Mouse (Mus musculus) frontal cortex, postnatal 10 days (tissue): ENCODE measurements around the gene Pard3.

ENCODE experiments used
- DNase-seq, 2 experiments: peaks; one replicate each; pipeline ENCODE4 v3.0.0; 2022; ENCODE audit warnings: low spot score in 2 of 2, mixed read lengths in 1 of 2

Gene Pard3

DNA sequence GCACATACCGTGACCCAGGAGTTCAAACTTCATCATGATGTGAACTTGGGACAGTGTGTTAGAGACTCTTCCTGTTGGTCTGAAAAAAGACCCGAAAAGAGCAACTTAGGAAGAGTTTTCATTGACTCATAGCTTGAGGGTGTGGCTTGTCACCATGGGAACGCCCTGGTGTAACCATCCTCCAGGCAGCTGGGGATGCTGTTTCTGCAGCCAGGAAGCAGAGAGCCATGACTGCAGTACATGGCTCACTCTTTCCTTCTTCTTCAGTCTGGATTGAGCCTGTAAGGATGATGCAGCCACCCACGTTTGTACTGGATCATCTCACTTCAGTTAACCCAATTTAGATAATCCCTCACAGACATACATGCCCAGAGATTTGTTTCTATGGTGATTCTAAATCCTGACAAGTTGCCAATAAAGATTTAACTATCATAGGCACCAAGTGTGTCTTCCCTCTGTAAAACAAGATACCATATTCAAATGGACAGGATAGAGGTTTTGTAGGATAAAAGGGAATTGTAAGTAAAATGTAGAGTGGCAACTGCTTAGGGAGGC is 431.6 kb downstream of the Pard3 start:
- DNase-seq: peak in 1 of 2 experiments; percentile 5

GRCm38 (mm10) chr8:127498997-127499719 is 435.5 kb downstream of the Pard3 start:
- no peak for DNase-seq

- DNase-seq: no peak
Observed at GRCm38 (mm10) chr8:127499720-127500114, 436.0 kb downstream of the Pard3 start.

GRCm38 (mm10) chr8:127500206-127500605 is 436.5 kb downstream of the Pard3 start:
- DNase-seq: no peak

DNA sequence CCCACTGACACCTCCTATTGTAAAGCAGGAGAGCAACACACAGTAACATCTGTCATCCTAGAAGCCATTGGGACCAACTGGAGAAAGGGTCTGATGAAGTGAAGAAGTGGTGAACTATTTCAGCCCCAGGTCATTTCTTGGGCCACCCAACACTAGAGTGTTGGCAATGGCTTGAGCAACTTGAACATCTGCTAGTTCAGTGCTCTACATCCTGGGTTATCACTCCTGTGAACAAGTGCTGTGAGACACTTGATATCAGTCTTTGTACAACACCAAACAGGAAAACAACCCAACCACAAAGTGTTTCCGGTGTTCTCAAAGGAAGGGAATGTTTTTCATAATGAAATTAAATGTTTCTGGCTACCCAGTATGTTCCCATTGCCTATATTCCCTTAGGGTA is 438.1 kb downstream of the Pard3 start:
- no peak for DNase-seq

DNA sequence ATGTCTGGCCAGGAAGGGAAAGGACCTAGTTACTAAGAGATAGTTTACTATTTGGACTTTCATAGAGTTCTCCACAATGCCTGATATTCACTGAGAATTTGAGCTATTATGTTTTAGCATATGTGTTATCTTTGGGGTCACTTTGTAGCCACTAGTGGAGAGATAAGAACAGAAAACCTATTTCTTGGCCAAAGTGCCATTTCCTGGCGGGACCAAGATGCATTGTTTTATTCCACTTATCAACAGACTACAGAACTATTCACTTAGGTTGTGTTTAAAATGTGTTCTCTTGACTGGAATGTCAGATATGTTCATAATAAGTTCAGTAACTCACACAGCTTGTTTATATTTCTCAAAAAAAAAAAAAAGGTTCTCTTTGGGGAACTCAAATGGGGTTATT is 441.6 kb downstream of the Pard3 start:
- no peak for DNase-seq

GRCm38 (mm10) chr8:127506336-127506735 is 442.6 kb downstream of the Pard3 start:
- no peak for DNase-seq

- no peak for DNase-seq
Observed at GRCm38 (mm10) chr8:127511341-127511740, 447.6 kb downstream of the Pard3 start.

GRCm38 (mm10) chr8:127512001-127512573 is 448.4 kb downstream of the Pard3 start:
- no peak for DNase-seq

- no peak for DNase-seq
Observed at GRCm38 (mm10) chr8:127512580-127512979, 448.9 kb downstream of the Pard3 start.

- DNase-seq: no peak
Observed at GRCm38 (mm10) chr8:127514810-127515735, 451.4 kb downstream of the Pard3 start.

- DNase-seq: no peak
Observed at GRCm38 (mm10) chr8:127516043-127516442, 452.4 kb downstream of the Pard3 start.

DNA sequence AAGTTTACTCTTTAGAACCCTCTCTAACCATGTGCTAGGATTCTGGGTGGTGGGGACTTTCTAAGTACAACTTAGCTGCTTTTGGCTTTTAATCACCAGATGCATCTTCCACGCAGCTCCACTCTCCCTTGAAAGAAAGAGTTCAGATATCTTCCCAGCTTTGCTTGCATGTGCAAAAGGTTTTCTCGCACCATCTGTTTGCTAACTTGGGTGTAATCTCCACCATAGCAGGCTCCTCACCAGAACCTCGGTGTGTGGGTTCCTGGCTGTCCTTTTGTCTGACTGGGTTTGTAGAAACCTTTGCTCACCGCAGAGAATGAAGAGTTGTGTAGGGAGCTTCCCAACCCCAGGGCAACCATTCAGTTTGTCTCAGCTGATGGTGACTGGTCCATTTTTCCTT is 462.0 kb downstream of the Pard3 start:
- DNase-seq: no peak

GRCm38 (mm10) chr8:127528315-127528714 is 464.6 kb downstream of the Pard3 start:
- no peak for DNase-seq

GRCm38 (mm10) chr8:127529746-127530145 is 466.1 kb downstream of the Pard3 start:
- no peak for DNase-seq

DNA sequence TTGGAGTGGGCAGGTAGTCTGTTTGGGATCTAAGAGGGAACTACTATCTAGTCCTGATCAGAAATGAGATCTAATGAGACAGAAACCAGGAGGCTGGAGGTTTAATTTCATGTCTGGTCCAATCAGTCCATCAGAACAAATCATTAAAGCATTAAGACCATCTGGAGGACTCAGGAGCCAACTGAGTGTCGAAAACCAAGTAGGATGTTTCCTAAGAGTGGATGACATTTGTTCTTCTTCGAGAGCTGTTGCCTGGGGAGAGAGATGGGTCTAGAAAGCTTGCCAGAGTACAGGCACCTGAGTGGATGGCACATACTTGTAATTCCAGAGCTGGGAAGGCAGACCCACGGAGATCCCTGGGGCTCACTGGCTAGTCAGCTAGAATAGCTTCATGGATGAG is 468.2 kb downstream of the Pard3 start:
- DNase-seq: no peak

GRCm38 (mm10) chr8:127534789-127535188 is 471.1 kb downstream of the Pard3 start:
- DNase-seq: peak; percentile 21 to 22

DNA sequence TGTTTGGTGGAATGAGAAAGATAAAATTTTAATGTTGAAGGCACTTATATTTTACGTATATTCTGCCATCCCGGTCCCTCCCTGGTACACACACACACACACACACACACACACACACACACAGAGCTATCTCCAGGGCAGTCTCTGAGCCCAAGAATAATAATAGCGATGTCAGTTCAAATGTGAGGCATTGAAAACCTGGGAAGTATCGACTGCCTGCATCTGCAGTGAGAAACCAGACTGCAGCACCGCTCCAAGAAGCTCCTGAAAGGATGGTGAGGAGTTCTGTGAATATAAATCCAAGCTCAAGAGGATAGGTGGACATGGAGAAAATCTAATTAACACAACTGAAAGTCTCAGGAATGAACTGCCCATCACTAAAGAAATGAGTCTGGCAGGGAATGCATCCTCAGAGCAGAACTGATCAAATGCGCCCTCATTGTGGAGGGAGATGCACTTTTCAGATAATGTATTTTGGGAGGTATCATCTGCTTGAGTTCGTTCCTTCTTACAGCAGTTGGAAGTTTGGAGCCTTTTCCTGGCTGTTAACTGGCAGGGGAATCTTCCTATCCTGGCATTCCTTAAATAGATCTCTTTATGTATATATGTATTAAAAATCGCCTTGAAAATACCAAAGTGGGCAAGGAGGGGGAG is 471.6 kb downstream of the Pard3 start:
- no peak for DNase-seq

GRCm38 (mm10) chr8:127535846-127536220 is 472.1 kb downstream of the Pard3 start:
- no peak for DNase-seq

- DNase-seq: no peak
Observed at GRCm38 (mm10) chr8:127539803-127540202, 476.1 kb downstream of the Pard3 start.

DNA sequence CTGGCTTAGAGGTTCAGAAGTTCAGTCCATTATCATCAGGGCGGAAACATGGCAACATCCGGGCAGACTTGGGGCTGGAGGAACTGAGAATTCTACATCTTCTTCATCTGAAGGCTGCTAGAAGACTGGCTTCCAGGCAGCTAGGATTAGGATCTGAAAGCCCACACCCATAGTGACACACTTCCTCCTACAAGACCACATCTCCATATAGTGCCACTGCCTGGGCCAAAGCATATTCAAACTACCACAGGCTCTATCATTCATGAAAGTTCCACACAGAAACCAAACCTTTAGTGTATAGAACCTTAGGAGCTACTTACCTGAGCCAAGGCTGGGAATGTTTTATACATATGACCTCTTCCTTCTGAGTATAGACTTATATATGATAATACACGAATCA is 476.6 kb downstream of the Pard3 start:
- no peak for DNase-seq

DNA sequence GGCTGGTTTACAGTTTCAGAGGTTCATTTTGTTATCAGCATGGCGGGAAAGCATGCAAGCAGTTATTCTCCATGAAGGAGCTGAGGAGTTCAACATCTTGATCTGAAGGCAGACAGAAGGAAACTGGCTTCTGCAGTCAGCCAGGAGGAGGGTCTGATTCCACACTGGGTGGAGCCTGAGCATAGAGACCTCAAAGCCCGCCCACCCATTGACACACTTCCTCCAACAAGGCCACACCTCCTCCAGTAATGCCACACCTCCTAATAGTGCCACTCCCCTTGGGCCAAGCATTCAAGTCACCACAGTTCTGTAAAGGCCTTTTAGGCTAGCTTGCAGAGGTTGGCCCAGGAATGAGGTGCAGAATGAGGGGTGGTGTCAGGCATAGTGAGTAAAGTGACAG is 478.5 kb downstream of the Pard3 start:
- DNase-seq: no peak
